Mouse (Mus musculus): Measurements from ENCODE around the gene Gprc5b.

Gene Gprc5b

DNA sequence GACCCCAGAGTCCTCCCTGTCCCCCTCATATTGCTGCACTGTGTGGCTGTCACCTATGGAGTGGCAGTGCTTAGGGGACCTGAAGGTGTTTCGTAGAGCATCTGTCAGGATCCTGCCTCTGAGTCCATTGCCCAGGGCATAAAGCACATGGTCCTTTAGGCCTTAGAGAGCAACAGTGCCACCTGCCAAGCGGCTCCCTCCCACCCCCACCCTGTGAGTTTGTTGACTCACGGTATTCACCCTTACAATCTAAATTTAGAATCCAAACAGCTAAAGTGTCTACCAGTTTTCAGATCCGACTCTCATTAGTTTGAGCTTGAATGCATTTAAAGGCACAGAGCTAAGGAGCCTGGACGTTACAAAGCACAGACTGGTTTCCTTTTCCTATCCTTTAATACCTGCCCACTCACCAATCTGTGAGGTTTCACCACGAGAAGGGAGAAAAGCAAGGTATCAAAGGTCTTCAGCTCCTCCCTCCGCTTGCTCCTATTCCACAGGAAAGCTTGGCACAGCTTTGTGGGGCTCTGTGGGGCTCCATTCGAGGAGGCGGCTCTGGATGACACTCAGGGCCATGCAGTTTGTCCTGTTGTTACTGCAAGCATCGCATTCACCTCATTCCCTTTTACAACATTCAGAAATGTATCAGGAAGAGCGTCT lies 41.3 kb downstream of the Gprc5b start:
- DNase-seq (ENCODE audit: low read depth, low spot score), result no peak

DNA sequence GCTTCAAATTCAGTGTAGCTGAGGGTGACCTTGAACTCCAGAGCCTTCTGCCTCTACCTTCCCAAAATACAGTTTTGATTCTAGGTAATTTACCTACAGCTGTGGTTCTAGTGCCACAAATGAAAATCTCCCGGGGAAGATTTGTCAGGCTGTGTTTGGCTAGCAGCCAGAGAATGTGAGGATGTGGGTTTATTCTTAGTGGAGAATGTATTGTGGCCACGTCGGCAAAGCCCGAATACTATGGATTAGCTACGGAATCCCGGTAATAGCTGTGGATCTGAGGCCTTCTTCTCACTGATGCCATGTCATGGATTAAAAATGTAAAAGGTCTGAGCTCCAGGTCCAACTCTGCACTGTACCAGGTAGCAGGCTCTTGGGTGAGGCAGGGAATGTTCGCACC lies 45.3 kb downstream of the Gprc5b start:
- no peak for DNase-seq (ENCODE audit: low read depth, low spot score)

DNA sequence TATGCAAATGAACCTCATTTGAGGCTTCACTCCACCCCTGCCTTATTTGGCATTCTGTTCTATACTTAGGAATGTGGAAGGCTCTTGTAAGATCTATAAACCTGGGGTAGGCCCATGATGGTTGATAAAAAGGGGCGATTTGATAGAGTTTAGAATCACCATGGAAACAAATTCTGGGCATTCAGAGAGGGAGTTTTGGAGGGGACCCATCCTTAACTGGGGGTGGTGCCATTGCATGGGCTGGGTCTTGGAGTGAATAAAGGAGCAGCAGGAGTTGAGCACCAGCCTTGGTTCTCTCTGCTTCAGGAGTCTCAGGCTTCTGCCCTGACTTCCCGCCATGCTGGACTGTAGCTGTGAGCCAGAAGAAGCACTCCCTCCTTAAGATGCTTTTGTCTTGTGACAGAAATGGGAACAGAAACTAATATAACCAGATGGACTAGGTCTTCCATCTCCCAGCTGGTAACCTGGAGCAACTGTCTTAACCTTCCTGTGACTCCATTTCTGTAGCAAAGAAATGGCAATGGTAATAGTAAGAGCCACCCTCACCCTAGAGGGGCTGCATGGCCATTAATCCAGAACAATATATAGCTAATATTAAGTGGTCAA lies 46.2 kb downstream of the Gprc5b start:
- no peak for DNase-seq (ENCODE audit: low read depth, low spot score)

DNA sequence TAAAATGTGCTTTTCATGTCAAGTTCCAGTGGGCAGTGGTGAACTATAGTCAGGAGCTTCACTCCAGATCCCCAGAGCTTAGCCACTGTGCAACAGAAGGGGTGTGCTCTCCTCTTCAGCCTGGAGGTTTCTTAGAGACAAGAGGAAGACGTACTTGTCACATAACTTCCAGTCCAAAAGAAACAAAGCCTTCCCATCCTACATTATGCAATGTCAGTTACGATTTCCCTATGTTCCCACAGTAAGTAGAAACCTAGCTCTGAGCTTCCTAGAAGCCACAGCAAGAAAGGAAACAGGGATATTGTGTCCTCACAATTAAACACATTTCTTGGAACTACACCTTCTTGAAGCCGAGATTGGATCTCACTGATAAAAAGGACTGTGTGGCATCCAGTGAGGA lies 47.8 kb downstream of the Gprc5b start:
- DNase-seq (ENCODE audit: low read depth, low spot score), result no peak

DNA sequence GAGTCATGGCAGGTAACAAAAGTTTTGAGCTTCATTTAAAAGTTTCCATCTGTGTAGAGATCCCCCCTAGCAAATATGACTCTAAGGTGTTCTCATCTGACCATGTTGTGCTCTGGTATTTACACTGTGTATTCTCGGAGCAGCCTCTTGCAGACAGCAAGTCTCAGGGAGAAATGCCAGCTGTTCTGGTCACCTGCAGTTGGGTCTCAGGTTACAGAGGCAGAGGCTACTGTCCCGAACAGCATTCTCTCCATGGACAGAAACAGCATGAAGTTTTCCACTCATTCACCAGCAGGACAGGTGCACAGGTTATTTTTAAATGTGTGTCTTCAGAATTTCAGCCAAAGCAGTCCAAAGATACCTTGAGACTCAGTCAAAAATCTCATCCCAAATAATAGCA lies 50.1 kb downstream of the Gprc5b start:
- DNase-seq (ENCODE audit: low read depth, low spot score), result no peak

DNA sequence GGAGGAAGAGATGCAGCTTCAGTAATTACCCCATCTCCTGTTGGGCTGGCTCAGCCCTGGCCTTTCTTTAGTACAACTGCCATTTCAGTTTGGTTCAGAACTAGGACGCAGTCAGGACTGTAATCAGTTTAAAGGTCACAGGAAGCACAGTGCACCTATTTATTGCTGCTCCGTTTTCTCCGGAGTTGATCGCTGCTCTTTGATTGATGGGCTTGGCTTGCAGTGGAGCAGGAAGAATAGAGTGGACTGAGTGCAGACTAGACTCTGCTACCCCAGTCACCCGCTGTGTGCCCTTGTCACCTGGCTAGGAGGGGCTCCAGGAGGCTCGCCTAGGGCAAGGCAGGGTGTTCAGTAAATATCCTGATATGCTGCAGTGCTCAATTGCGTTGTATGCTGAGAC lies 51.8 kb downstream of the Gprc5b start:
- no peak for DNase-seq (ENCODE audit: low read depth, low spot score)

DNA sequence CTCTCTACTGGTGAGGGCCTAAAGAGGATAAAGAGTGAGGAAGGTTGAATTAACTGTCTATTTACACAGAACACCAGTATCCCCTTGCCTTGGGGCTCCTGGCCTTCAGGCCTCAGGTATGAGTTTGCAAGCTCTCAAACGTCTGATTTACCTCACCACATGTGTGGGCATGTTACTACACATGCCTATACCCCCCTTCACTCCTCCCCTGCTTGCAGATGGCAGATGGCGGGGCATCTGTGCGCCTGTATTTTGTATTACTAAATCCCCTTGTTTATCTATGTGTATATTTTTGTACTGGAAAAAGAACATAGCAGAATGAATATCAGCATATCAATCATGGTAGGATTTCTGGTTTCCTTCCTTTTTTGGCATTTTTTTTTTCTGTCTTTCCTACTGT lies 52.7 kb downstream of the Gprc5b start:
- DNase-seq (ENCODE audit: low read depth, low spot score), result no peak

DNA sequence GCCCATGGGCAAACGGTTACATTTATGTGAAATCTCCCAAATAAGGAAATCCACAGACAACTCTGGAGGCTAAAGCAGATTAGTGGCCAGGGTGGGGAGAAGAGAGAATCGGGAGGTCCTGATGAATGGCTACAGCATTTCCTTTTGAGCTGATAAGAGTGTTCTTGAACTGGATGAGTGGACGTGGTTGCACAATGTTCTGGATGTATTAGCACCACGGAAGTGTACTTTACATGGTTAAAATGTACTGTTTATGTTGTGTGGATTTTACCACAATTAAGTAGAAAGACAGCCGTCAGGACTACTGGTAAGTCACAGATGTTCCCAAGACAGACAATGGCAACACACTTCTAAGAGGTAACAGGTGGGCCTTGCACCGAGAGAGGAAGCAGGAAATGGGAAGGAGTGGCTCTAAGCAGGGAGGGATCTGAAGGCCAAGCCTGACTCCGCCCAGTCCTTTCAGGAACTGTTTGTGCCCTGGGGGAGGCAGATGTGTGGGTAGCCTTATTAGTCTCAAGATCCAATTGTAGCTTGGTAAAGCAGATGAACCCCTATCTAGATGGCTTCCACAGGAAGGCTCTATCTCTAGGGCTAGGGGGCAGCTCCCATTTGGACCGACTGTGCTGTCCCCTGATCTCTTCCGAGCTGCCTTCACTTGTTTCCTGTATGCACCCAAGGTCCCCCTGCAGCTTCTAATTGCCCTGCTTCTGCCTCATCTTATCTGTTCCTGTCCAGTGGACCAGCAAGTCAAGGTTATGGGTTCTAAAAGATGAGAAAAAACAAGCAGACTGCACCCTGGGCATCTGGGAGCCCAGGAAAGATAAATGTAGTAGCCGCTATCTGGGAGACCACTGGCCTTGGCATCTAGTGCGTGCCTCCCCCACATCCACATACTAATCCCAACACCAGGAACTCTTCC lies 57.3 kb downstream of the Gprc5b start:
- DNase-seq (ENCODE audit: low read depth, low spot score), result no peak

DNA sequence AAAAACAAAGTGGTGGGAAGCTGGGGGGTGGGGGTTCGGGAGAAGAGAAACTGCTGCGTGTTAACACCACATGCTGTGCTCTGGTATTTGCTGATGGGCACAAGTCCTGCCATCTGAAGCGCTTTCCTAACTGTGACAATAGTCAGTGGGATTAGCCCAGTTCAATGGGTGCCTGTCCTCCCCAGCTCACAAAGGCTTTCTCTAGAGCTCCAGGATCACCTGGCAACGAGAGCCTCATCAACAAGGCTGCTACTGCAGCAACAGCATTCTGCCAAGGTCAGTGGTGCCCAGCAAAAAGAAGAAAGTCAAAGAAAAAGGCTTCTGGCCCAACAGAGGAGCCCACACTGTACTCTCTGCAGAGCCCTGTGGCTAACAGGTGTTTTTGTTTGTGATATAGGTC lies 58.2 kb downstream of the Gprc5b start:
- no peak for DNase-seq (ENCODE audit: low read depth, low spot score)

DNA sequence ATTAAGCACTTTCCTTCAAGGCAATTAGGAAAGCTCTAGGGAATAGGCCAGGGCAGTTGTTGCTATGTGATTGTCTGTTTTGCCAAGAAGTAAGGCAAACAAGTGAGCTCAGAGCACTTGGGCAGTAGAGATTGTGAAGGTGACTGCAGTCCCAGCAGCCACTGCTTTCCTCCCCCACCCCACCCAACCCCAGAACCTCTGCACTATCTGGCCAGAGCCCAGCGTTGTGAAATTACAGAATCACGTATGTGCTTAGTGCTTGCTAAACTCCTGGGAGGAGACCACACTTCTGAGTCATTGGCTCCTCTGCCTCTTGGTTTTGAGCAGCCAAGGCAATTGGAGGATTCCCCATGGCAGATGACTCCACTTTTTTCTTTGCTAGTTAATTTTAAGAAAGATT lies 59.7 kb downstream of the Gprc5b start:
- DNase-seq (ENCODE audit: low read depth, low spot score), result no peak

DNA sequence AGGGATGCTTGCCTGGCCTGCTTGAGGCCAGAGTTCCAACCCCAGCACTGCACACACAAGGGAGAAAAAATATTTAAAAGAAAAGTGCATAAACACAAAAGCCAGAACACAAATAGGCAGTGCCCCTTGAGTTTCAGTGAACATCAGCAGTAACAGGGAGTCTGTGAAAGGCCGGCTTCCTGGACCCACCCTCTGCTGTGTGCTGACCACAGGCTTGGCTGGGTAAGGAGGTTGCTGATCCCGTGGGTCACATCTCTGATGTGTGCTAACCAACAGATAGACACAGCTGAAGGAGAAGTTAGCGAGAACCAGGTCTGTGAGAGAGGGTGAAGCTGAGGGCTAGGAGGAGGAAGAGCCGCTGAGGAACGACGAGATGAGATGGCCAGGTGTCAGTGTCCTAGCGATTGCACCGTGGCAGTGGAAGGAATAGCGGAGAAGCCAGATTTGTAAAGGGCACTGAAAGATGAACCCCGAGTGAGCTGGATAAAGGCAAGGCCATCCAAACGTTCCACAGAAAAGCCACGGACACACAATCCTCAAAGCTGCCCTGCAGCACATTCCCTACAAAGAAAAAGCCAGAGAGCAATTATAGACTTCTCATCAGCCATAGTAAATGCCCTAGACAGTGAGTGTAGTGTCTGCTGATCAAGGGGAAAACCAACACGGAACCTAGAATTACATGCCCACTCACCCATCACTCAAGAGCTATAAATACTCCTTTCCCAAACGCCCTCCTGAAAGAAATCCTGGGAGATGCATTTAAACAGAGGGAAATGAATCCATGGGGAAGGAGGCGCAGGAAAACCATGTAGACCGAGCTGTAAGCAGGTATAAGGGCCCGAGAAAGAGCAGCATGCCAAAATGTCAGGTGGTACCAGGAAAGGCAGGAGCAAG lies 63.3 kb downstream of the Gprc5b start:
- DNase-seq (ENCODE audit: low read depth, low spot score), result no peak

DNA sequence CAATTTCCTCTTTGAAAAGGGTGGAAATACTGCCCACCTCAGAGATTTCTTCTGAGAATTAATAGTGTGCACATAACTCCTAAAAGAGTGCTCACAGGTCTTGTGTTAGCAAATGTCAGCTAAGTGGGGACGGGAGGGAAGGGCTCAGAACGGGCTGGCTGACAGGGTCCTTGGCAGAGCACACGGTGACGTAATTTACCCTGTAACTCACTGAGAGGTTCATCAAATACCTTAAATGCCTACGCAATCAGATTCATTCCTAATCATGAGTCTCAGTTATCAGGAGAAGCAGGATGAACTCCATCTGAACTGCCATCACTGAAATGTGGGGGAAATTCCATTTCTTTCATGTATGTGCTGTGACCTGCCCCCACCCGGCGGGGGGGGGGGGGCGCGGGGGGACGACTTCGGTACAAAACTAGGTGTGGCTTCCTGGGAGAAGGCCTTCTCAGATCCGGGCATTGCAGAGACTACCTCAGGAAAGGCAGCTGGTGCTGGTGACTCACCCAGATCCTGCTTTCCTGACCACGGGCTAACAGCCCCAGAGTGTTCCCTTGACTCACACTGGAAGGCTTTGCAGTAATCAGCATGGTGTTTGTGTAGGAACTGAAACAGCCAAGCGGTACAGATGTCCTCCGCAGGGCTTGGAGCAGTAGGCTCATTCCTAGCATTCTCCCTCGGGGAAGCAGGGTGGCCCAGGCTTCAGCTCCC lies 65.3 kb downstream of the Gprc5b start:
- no peak for DNase-seq (ENCODE audit: low read depth, low spot score)

DNA sequence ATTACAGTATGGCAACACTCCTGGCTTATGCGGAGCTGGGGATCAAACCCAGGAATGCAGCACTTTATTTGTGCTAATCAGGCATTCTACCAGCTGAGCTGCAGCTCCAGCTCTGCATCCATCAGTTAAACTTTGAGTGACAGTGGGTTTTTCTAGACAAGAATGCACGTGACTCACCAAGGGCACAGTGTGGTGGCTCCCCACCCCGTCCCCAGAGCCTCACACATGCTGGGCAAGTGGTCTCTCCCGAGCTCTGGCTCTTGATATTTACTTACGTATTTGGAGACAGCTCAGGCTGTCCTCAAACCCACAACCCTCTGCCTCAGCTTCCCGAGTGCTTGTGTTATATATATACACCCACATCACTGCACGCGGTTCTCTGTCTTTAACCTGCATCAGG lies 66.1 kb downstream of the Gprc5b start:
- DNase-seq (ENCODE audit: low read depth, low spot score), result no peak

DNA sequence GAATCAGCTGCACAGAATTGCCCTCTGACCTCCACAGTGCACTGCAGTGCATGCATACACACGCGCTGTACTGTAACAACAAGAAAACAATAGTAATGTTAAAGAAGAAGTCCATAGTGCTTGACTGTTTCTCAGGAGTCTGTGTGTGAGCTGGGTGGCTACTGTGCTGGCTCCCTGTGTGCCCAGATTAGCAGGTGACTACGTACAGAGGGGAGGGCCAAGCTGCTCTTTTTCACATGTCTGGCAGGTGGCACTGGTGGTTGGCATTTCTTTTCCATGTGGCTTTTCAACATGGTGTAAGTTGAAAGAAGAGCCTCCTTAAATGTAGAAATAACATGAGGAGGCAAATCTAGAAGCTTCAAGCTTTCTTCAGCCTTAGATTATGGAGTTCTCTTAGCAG lies 66.7 kb downstream of the Gprc5b start:
- DNase-seq (ENCODE audit: low read depth, low spot score), result no peak

DNA sequence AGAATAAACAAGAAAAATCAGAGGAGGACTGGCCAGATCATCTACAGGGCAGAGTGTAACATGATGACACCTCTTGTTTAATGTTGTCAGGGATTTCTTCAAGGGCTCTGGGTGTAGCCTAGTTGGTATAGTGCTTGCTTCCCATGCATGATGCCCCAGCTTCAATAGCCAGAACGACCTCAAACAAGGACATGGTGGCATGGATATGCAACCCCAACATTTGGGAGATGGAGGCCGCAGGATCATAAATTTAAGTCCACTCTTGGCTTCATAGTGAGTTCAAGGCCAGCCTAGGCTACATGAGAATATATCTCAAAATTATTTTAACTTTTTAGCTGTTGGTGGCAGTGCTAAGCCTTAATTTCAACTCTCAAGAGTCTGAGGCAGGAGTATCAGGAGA lies 67.7 kb downstream of the Gprc5b start:
- no peak for DNase-seq (ENCODE audit: low read depth, low spot score)

DNA sequence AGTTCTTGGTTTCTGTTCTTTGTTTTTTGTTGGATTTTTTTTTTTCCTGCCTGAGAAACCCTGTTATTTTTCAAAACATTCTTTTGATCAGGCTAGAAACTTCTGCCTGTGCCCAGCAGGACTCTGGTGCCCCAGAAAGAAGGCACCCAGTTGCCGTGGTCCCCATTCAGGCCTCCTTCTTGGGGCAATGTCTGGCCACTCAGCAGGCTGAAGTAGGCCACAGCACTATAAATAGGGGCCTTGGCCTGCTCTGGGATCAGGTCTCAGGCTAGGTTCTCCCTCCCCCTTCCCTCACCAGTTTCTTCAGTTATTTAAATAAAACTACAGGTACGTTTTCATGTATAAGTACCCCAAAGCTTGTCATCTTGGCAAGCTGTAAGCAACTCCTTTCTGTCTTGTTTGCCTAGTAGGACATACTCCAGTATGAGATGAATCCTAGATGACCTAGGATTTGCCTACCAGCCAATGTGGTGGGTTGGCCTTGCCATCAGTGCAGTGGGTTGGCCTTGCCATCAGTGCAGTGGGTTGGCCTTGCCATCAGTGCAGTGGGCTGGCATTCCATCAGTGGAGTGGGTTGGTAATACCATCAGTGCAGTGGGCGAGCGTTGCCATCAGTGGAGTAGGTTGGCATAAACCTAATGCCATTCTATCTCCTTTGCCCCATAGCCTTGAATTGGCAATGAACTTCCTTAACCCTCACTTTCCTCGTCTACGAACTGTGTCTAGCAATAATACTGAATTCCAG lies 68.3 kb downstream of the Gprc5b start:
- no peak for DNase-seq (ENCODE audit: low read depth, low spot score)

DNA sequence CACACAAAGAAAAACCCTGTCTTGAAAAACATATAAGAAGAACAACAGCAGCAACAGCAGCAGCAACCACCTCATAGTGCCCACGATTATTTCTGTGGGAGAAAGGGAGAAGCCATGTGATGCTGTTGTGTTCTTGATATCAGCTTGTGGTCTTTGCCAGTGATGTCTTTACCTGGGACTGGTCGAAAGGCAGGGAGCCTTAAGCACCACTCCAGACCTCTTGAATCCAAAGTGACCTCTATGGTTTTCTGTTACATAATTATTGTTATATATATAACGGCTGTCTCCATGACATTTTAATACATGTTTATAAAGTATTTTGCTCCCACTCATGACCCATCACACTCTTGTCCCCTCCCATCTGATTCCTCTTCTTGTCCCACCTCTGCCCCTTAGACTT lies 69.5 kb downstream of the Gprc5b start:
- DNase-seq (ENCODE audit: low read depth, low spot score), result no peak

DNA sequence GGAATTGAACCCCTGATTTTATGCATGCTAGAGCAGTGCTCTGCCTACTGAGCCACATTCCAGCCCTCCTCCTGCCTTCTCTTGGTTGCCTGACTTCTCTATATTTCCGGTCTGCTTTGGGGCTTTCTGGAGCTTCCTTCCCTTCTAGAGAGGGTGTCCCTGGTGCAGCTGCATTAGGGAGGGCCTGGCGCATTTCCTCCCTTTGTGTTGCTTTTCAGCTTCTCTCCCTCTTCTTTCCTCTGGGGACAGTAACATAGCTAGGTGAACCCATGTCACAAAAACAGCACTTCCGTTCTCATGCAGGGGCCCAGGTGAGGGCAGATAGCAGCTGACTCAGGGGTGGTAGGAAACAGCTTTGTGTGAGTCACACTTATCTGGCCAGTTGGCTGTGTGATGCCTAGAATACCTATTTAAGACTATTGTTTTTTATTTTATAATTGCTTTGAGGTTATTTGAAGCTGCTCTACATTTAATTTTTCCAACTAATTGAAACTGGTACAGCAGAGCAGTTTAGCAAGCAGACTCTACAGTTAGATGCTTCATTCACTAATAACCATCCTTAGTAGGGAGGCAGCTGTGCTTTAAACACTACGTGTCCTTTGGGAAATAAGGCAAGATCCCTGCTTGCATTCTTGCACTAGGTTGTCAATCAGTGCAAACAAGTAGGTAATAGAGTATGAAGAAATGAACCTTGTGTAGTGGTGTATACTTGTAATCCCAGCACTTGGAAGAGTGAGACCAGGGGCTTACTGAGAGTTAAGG lies 72.4 kb downstream of the Gprc5b start:
- DNase-seq (ENCODE audit: low read depth, low spot score), result no peak
